Mouse (Mus musculus) cortical plate, adult 2 months (tissue): ENCODE results near the gene Ankrd53. TPM values are rescaled to one million over a fixed set of nuclear protein-coding genes. Genes with fewer than 3 reads are reported as not detected.

Experiments used
- H3K27ac ChIP-seq: fragments of 200-500 bp; 2 replicates; pipeline ENCODE4 v1.5.1; 2012; ENCODE audit warnings: low read length, control low read depth, inconsistent platforms; ENCODE audit not compliant: insufficient read depth
- H3K4me1 ChIP-seq: fragments of 200-500 bp; 2 replicates; pipeline ENCODE4 v1.6.1; 2011; ENCODE audit warnings: low read length; ENCODE audit not compliant: control insufficient read depth, insufficient read depth
- H3K4me3 ChIP-seq: fragments of 200-500 bp; 2 replicates; pipeline ENCODE4 v1.5.1; 2011; ENCODE audit warnings: mild to moderate bottlenecking, low read length, control low read depth; ENCODE audit not compliant: insufficient read depth
- CTCF ChIP-seq: fragments of 200-500 bp; IDR thresholded peaks from 2 replicates; pipeline ENCODE4 v1.5.1; 2011; ENCODE audit warnings: mild to moderate bottlenecking, control low read depth, low read length; ENCODE audit not compliant: insufficient read depth; ENCODE audit errors: extremely low read depth
- POLR2A ChIP-seq: fragments of 200-500 bp; IDR thresholded peaks from 2 replicates; pipeline ENCODE4 v1.6.1; 2011; ENCODE audit warnings: mild to moderate bottlenecking, low read length, control low read depth; ENCODE audit not compliant: insufficient read depth; ENCODE audit errors: extremely low read depth
- polyA plus RNA-seq: library from polyadenylated mRNA; depleted of rRNA; stranded (reverse); fragments of >200 nt; gene quantifications from 2 replicates; pipeline ENCODE4 v1.2.3, GENCODE M21; 2012; rRNA removed

Ankrd53 gene
- not detected in 2 replicates for polyA plus RNA-seq

- Histone ChIP-seq H3K4me1 (0 out of 2 replicates have a peak, but pooled peaks cover 1% of the 10 kb centered on the region), H3K4me3 (no peak within 1 kb of the TSS), H3K27ac (no peak within 1 kb of the TSS)
- TF ChIP-seq POLR2A: no peak
- TF ChIP-seq CTCF: no peak
Observed at GRCm38 (mm10) chr6:83762344-83762743, at the start of gene Ankrd53. TSS of gene Ankrd53 (plus strand) at chr6:83762644.

DNA sequence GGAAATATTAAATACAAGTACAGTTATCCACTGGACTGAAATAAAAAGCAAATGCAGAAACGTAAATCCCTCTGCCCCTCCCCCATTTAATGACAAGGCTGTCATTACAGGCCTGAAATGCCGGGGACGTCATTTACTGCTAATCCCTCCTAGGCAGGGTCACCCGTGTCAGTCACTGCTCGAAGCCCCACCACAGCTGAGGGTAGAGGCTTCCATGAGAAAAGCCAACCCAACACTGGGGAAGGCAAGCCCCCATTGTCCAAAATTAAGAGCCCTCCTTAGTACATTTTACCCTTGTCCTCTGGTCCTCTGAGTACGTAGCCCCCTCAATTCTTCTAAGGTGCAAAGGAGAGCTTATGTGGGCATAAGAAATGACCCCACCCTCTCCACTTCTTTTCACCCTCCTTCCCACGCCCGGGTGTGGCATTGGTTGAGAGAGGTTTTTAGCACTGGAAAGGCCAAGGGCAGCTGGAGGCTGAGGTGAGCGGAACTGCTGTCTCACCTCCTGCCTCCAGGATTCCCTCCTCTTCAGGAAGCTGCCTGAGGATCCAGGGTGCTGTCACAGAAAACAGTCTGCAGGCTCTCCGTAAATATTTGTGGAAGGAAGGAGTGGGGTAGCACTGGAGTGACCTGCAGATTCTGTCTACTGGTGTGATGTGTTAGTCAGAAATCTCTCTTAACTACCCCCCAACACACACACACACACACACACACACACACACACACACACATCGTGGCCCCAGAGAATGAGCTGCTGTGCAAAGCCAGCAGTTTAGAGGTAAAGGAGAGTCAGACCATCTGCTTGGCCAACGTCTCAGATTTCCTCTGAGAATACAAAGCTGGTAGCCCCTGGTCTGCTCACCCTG is 48.9 kb upstream of the Ankrd53 start:
- TF ChIP-seq POLR2A (no peak), CTCF (no peak)
- no peak overlapping the region for H3K27ac ChIP-seq

GRCm38 (mm10) chr6:83714221-83715123 is 48.0 kb upstream of the Ankrd53 start:
- no peak overlapping the region for H3K27ac ChIP-seq
- no peak for TF ChIP-seq CTCF
- no peak for TF ChIP-seq POLR2A
- H3K4me1 ChIP-seq: no peaks in the 10 kb centered on the region
- H3K4me3 ChIP-seq: no peak overlapping the region

More for the DNA sequence above, 48.9 kb upstream of the Ankrd53 start:
- Histone ChIP-seq H3K4me3 (no peak overlapping the region), H3K4me1 (no peaks in the 10 kb centered on the region)

GRCm38 (mm10) chr6:83715461-83716196 is 46.8 kb upstream of the Ankrd53 start:
- H3K4me3 ChIP-seq: no peak overlapping the region
- no peak for TF ChIP-seq CTCF
- TF ChIP-seq POLR2A: no peak
- H3K27ac ChIP-seq: no peak overlapping the region

GRCm38 (mm10) chr6:83717026-83717425 is 45.4 kb upstream of the Ankrd53 start:
- Histone ChIP-seq H3K27ac (no peak overlapping the region), H3K4me3 (no peak overlapping the region), H3K4me1 (no peaks in the 10 kb centered on the region)
- no peak for TF ChIP-seq CTCF
- no peak for TF ChIP-seq POLR2A

More at GRCm38 (mm10) chr6:83715461-83716196, 46.8 kb upstream of the Ankrd53 start:
- H3K4me1 ChIP-seq: no peaks in the 10 kb centered on the region

GRCm38 (mm10) chr6:83722526-83722925 is 39.9 kb upstream of the Ankrd53 start:
- TF ChIP-seq POLR2A: no peak
- TF ChIP-seq CTCF: no peak
- Histone ChIP-seq H3K4me3 (no peak overlapping the region), H3K4me1 (no peaks in the 10 kb centered on the region), H3K27ac (no peak overlapping the region)

- Histone ChIP-seq H3K4me3 (no peak overlapping the region), H3K4me1 (no peaks in the 10 kb centered on the region), H3K27ac (no peak overlapping the region)
- TF ChIP-seq POLR2A (no peak), CTCF (no peak)
Observed at GRCm38 (mm10) chr6:83727178-83727577, 35.3 kb upstream of the Ankrd53 start.

DNA sequence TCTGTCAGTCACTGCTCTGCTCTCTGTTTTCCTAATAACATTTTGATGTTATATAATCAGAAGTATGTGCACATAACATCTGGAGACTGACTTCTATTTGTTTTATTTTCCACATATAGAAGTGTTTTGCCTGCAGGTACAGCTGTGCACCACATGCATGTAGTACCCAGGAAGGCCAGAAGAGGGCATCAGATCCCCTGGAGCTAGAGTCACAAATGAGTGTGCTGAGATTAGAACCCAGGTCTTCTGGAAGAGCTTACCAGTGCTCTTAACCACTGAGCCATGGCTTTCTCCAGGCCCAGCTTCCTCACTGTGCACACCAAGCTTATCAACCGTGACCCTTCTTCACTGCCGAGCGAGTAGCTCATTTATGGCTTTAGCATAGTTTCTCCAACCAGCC is 34.0 kb upstream of the Ankrd53 start:
- Histone ChIP-seq H3K4me1 (no peaks in the 10 kb centered on the region), H3K4me3 (no peak overlapping the region), H3K27ac (no peak overlapping the region)
- TF ChIP-seq POLR2A: no peak
- TF ChIP-seq CTCF: peak; percentile 39
